Mouse (Mus musculus) cerebellum, adult (tissue): ENCODE results near the gene Prrg4.
A peak's percentile ranks its signal among the peaks of the same experiment; 100 is the strongest.
"Not testable (repeated sequence)": the region's sequence is repeated elsewhere in the genome, so short reads cannot be mapped to it uniquely, and the experiment has no call there.

ENCODE experiments used
- ATAC-seq: cut with Nextera tagmentation; 2 replicates; pipeline ENCODE4 v1.9.2; 2017; ENCODE audit warnings: mild to moderate bottlenecking, moderate library complexity, mixed read lengths; ENCODE audit not compliant: insufficient number of reproducible peaks, low FRiP score, low TSS enrichment

Gene Prrg4

DNA sequence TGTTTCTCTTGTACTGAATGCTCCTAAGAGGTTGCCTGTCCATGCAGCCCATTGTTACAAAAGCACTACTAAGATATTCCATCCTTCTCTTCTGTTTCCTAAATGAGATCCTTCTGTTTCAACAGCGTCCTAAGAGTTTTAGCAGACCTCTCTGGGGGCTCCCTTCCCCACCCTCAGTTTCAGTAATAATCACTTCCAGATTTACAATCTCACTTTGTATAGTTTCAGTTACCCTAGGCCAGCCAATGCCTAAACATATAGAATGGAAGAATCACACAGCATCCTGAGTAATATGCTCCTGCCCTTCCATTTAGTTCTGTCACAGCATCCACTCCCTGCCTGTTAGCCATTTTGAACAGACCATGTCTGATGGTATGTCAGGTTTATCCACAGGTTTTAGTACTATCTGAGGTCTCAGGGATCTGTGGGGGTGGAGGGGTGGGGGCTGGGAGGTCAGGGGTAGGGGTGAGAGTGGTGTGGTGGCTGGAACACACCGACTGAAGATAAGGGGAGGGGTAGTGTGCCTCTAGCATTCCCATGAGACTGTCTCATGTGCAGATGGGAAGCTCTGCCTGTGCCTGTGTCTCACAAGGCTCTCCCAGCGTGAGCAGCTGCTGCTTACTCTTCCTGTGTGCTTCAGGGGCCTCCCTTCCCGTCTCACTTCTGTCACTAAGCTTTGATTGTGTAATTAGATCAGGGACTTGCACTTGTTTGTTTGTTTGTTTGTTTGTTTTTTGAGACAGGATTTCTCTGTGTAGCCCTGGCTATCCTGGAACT, 2.9 kb downstream of the Prrg4 start:
- ATAC-seq, result no peak

DNA sequence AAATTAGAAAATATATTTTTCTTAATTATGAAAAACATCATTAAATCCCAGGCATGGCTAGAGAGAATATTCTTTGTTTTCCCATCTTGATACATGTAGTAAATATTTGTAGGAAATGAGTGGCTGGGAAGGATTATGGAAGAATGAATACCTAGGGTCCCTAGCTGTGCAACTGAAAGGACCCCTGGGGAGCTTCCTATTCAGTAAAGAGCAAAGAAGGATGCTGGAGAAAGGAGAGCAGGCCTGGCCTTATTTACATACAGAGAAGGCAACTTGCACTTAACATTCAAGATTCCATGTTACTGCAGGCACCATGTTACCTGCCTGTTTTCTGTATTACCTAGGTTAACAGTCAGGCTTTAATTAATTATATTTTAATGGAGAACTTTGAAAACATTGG, 7.1 kb downstream of the Prrg4 start:
- ATAC-seq, result no peak

DNA sequence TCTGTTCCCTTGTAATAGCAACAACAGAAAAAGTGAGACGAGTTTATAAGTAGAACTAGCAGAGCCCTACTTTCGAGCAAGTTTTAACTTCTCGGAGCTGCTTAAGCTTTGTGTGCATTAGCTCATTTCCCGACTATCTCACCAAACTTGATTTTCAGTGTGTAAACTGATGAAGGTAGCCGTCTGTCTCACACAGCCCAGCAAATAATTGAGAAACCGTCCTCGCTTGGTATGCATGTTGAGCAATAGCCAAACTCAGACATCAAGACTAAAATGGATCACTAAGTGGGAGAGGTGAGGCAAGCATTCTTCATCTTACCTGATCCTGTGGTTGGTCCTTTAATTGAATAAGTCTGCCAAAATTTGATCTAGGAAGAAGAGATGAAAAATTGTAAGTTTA, 7.9 kb downstream of the Prrg4 start:
- no peak for ATAC-seq

DNA sequence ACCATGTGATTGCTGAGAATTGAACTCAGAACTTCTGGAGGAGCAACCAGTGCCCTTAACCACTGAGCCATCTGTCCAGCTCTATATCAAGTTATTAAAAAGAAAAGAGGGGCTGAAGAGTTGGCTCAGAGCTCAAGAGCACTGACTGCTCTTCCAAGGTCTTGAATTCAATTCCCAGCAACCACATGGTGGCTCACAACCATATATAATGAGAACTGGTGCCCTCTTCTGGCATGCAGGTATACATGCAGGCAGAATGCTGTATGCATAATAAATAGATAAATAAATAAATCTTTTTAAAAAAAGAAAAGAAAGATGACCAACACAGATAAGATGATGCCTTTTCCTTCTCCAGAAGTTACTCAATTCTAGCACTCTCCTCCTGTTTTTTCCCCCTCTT, 8.7 kb downstream of the Prrg4 start:
- ATAC-seq, result no peak

DNA sequence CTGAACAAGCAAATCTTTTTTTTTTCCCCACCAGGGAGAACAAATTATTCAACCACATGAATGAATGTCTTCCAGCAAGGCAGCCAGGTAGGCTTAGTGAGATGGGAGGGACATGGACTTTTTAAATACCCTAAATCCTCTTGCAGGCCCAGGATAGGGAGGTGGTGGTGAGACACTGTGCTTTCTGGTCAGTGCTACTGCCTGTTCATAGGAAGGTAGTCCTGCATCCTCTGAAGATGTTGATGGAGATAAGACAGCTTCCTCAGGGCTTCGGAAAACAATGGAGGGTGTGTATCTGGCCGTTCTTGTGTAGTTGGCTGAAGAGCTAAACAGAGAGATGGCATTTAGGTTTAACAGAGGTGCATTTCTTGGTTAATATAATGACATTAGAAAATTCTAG, 17.2 kb downstream of the Prrg4 start:
- no peak for ATAC-seq

DNA sequence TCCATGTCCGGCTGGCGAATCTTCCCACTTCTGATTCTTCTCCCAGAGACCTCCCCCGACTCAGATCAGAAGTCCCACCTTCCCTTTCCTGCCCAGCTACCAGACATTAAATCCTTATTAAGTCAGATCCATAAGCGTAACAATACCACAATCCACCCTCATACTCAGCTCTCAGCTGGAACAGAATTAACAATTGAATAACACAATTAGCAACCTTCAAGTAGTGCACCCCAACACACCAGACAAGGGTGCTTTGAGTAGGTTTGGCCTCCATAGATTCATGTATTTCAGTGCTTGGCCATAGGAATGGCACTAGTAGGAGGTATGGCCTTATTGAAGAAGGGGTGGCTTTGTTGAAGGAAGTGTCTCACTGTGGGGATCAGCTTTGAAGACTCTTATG, 23.5 kb downstream of the Prrg4 start:
- no peak for ATAC-seq

DNA sequence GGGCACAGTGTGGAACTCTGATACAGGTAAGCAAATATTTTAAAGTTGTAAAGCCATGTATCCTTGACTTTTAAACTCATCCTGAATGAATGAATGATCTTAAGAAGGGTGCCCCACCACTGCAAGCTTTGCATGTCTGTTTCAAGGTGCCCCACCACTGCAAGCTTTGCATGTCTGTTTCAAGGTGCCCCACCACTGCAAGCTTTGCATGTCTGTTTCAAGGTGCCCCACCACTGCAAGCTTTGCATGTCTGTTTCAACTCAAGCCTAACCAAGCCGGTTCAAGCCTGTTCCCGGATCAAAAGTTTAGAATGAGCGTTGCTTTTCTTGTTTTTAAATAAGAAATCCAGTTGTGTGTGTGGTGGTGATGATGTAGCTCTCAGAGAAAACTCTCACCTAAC, 30.9 kb downstream of the Prrg4 start:
- ATAC-seq, result not testable (repeated sequence)

DNA sequence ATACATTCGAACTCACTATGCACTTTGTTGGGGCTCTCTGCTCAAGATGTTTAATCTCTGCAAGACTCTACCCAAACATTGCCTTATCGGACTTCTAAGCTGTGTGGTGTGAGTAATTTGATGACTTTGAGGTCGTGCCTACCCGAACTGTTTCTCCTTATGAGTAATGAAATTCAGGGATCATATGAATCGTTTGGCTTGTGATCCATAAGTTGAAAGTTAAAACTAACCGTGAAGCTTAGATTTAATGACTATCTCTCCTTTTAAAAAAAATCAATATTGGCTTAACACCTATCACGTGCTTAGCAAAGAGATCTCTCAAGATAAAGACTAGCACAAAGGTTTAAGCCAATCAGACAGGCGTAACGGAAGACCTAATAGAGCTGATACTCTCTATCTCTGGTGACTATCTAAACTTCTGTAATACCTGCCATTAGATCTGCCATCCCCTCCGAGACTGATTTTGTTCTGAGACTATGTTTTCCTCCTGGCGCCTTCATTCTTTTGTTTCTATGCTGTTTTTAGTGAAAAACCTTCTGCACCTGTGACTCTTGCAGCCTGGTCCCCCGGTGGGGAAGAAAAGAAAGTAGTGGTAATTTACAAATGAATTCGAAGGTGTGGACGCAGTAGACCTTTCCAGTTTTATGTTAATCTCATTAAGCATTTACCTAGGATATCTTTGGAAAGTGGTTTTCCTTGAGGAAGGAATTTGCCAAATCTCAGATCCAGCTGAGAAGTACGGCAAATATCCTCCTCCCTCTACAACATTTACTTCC, 31.9 kb downstream of the Prrg4 start:
- no peak for ATAC-seq

DNA sequence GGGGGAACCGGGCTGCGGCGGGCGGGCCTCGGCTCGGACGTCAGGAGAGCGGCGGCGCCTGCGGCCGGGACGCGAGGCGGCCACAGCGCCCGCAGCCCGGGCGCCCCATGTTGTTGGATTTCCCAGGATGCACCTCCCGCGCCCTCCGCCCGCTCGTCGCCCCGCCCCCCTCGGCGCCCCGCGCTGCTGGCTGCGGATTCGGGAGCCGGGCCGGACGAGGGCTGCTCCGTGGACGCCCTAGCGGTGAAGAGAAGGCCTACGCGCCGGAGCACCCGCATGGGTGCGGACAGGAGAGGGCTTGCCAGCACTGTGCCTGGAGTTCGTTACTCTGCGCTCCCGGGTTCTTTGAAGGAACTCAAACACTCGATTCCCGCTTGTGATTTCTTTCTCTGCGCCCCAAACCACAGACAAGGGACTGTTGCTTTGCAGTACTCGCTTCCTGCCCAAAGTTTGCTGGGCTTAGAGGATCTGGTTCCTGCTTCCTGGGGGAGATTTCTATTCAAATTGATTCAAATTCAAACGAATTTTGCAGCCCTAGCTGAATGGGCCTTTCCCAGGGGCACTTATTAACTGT, 32.7 kb downstream of the Prrg4 start:
- ATAC-seq, result peak; percentile 95

DNA sequence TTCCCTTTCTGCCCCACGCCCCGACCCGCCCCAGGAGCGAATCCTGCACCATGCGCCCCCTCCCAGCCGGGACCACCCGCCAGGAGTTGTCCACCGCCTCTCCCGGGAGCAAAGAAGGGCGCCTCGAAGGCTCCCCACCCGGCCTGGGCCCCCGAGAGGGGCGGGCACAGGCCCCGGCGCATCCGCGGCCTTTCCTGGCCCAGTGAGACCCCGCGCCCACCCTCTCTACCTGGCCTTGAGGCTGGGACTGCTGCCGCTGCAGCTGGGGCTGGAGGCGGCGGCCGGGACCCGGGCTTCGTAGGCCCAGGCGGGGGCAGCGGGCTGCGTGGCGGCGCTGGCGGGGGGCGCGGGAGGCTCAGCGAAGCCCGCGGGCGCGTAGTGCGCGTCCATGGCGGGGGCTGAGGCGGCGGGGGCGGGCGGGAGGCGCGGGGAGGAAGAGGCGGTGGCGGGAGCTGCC, 33.3 kb downstream of the Prrg4 start, which contains the start of gene Qser1:
Gene Qser1 (minus strand): TSS at position 390 of the 457 bp plus-strand sequence.
- ATAC-seq, result peak; percentile 15

DNA sequence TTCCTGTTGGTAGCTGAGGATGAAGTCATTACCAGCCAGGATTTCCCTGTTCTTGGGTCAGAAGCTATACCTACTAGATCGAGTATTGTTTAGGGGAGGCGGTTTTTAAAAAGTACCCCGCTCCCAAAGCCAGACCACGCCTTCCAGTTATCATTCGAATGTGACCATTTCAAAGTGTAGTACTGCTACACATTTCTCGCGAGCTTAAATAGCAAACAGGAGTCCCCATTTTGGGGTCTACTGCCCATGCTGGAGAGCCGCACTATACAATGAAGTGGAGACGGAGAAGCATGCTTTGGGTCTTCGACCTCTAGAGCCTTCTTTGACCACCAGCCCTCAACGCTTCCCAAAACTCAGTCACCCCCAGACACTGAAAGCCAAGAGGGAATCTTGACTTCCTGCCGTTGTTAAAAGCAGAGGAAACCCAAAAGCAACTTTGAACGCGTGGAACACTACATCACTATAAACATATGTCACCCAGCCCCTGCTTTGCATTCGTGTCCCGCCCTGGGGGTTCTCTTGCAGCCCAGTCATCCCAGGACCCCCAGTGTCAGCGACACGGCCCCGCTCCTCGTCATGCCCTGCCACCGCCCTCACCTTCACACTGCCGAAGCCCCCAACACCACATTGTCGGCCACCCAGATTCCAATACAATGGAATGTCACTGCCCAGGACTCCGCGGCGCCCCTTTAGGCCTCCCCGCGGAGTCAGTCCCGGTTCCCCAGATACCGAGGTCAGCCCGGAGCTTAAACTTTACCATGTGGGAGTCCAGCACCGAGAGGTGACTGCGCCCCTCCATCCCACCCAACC, 33.9 kb downstream of the Prrg4 start:
- ATAC-seq, result peak; percentile 36; the same call in 1 of the 2 replicates

DNA sequence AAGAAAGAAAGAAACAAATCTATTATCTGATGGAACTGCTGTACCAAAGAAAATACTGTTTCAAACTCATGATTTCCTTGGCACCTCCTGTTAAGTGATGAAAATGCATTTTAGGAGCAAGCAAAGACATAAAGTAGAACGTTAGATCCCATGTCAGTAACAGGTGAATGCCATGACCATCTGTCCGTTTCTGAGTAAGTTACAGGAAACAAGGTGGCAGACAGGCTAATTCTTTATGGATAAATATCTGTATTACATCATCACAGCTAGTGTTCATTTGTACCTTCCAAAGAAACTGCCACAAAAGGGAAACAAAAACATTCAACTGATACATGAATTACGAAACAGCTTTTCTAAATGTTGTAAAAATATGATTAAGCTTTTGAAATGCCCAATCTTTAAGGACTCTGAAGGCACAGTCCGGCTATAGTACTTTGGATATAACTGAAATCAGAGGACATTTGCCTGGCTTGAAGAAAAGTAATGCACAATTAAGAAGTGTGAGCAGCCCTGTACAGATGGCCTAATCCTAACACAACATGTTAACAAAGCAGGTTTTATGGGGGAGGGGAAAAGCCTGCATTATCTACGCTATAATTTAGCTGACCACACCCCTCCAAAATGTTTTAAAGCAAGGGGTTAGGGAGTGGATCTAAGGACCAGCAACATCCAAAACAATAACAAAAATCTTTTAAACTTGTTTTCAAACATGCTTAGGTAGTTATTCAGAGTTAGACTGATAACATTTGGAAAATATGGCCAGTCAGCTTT, 35.3 kb downstream of the Prrg4 start:
- no peak for ATAC-seq

DNA sequence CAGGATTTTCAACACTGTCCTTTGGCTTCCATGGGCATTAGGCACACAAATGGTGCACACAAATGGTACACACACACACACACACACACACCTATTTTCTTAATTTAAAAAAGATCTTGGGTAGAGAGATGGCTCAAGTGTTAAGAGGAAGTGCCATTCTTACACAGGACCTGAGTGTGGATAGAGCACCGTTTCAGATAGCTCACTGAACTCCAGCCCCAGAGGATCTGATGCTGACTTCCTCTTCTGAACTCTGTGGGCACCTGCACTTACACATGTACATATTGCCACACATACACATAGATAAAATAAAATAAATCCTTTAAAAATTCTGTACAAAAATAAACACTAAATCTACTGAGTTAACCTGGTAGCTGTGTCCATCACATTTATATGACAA, 44.2 kb downstream of the Prrg4 start:
- ATAC-seq, result no peak
